Mouse (Mus musculus): ENCODE measurements at regions not wholly inside any gene's neighbourhood (a gene's known extent, or its start where the extent isn't known, plus 50 kb on each side); places are given as distances from the start of the nearest gene placed in this dataset.

- no peak for DNase-seq (ENCODE audit: low spot score in 2 of 2)
Measured at GRCm38 (mm10) chr15:56604266-56604665, 873.2 kb downstream of the Slc22a22 start.

DNA sequence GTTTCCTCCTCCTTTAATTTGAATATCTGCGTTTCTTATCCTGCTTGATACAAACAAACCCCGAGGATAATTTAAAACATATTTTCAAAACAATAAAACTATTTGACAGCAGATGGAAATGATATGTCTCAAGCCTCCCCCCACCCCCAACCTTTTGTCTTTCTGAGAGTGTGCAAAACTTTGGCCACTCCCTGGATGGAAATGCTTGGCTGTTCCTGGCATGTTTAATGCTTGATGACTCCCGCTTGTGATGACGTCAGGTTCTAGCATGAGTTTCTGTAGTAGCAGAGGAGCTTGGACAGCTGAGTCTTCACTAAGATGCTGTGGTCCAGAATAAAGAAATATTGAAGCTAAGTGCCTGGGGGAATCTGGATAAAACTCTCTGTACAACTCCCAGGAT, 884.8 kb downstream of the Slc22a22 start:
- DNase-seq (ENCODE audit: low spot score in 2 of 2): no peak

GRCm38 (mm10) chr15:56580745-56581515, 896.5 kb downstream of the Slc22a22 start:
- no peak for DNase-seq (ENCODE audit: low spot score in 2 of 2)

GRCm38 (mm10) chr15:56563192-56563591, 914.2 kb downstream of the Slc22a22 start:
- DNase-seq (ENCODE audit: low spot score in 2 of 2): no peak

DNA sequence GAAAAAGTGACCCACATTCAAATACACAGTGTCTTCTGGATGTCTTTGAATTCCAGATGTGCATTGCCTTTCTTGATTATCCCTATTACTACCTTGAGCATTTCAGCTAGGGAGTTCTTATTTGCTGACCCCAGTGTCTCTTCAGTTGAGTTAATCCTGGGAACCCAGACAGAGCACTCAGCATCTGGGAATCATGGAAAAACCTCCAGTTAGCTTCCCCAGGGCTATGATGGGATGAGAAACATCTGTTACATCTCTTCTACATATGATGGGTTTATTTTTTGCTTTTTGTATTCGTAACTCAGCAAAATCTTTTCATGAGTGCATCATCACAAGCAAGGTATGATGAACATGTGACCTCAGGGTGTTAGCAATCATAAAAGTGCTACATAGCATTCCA, 914.6 kb downstream of the Slc22a22 start:
- no peak for DNase-seq (ENCODE audit: low spot score in 2 of 2)

- DNase-seq (ENCODE audit: low spot score in 2 of 2): peak in 1 of 2 experiments; percentile 29
Measured at GRCm38 (mm10) chr15:56562143-56562542, 915.3 kb downstream of the Slc22a22 start.

DNA sequence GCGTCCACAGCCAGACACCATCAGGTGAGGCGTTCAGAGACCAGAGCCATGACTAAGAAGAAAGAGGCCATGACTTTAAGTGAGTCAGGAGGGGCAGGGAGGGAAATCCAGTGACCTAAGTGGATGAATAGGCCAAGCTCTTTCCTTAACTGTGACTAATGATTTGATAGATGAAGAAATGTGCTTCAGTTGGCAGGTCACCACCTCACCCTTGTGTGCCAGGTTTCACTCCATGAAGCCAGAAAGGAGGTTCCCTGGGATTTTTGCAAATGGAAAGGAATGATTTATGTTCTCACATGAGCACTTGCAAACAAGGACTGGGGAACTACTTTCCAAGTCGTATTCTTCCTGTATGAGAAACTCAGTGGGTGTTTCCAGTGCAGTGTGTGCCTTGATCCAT, 923.0 kb downstream of the Slc22a22 start:
- DNase-seq (ENCODE audit: low spot score in 2 of 2): no peak

DNA sequence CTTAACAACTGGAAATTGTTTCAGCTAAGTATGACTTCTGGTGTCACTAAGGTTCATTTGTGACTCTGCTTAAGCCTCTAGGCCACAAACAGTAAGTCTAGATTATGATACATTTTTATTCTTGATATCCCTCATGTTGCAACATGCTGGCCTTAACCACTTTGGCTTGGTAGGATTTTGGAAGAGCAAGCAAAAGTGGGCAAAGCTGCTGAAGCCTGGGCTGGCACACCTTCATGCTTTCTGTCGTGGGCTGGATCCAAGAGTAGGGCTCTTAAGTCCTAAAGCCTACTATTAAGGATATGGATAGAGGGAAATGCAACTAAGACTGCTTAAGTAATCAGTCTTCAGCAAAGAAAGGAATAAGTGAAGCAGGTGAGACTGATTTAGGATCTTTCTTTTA, 923.6 kb downstream of the Slc22a22 start:
- DNase-seq (ENCODE audit: low spot score in 2 of 2): no peak

- DNase-seq (ENCODE audit: low spot score in 2 of 2): no peak
Measured at GRCm38 (mm10) chr15:56531529-56531928, 945.9 kb downstream of the Slc22a22 start.

DNA sequence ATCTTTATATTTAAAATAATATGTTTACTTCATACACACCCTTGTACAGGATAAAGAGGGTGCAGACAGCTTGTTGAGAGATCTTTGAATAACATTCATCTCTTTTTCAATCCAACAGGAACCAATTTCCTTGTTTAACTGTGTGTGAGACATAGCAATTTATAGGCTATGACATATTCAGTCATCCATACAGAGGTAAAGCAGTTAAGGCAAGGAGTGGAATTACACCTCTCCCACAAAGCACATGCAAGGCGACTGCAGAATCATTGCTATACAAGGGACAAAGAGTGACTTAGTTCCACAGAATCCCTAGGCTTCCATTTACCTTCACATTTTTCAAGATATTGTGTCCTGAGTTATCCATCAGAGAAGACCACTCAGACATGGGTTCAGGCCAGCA, 959.0 kb downstream of the Slc22a22 start:
- DNase-seq (ENCODE audit: low spot score in 2 of 2): no peak

GRCm38 (mm10) chr15:56516095-56516494, 961.3 kb downstream of the Slc22a22 start:
- DNase-seq (ENCODE audit: low spot score in 2 of 2): no peak

GRCm38 (mm10) chr15:56498774-56499173, 978.7 kb downstream of the Slc22a22 start:
- DNase-seq (ENCODE audit: low spot score in 2 of 2): no peak

GRCm38 (mm10) chr15:56497757-56498156, 979.7 kb downstream of the Slc22a22 start:
- no peak for DNase-seq (ENCODE audit: low spot score in 2 of 2)

DNA sequence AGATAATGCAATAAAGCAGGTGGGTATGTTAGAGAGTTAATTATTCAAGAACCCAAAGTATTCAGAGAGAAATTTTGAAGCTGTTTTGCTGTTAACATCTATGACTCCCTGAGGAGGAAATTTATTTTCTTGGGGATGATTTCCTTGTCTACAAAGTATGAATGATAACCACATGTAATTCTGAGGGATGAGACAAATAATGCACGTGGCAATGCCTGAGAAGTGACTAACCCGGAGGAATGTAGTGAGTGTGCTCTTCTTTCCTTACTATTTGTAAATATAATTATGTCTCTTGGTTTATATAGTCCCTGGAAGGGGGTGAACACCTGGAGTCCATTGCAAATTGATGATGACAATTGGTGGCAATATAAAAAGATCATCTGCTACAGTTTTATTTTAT, 981.1 kb downstream of the Slc22a22 start:
- no peak for DNase-seq (ENCODE audit: low spot score in 2 of 2)

GRCm38 (mm10) chr15:56485931-56486330, 991.5 kb downstream of the Slc22a22 start:
- no peak for DNase-seq (ENCODE audit: low spot score in 2 of 2)

DNA sequence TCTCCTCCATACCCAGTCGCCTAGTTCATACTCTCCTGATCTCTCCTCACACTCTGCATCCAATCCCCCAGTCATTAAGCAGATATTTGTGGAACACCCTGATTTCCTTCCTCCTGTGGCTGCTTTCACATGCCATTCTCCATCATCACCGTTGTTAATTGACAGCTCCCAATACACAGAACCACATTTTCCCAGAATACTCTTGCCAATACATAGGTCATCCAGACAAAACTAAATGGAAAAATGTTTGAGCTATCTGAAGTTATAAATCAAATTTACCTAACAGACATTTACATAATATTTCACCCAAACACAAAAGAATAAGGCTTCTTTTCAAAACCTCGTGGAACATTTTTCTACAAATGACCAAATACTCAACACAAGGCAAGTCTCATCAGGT, 992.7 kb downstream of the Slc22a22 start:
- no peak for DNase-seq (ENCODE audit: low spot score in 2 of 2)

GRCm38 (mm10) chr15:56479682-56480081, 997.7 kb downstream of the Slc22a22 start:
- no peak for DNase-seq (ENCODE audit: low spot score in 2 of 2)

DNA sequence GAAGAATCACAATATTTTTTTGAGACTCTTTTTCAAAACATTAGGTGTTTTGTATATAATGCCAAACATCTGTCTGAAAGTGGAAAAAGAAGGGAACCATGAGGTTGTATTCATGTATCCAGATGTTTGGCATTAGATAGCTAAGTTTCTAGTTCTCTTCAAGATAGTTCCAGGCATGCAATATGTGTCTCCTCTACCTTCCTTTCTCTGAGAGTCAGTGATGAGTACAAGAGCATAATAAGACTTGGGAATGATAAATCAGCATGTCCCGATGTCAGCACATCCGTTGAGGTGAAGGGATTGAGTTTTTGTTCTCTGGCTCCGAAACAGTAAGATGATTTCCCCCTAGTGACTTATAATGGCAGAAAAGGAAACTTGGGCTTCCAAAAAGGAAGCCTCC, 998.4 kb downstream of the Slc22a22 start:
- no peak for DNase-seq (ENCODE audit: low spot score in 2 of 2)

GRCm38 (mm10) chr15:56473679-56474078, 1003.7 kb downstream of the Slc22a22 start:
- DNase-seq (ENCODE audit: low spot score in 2 of 2): no peak

GRCm38 (mm10) chr15:56451881-56452280, 1025.5 kb downstream of the Slc22a22 start:
- peak; percentile 1 to 30 for DNase-seq (ENCODE audit: low spot score in 2 of 2)

DNA sequence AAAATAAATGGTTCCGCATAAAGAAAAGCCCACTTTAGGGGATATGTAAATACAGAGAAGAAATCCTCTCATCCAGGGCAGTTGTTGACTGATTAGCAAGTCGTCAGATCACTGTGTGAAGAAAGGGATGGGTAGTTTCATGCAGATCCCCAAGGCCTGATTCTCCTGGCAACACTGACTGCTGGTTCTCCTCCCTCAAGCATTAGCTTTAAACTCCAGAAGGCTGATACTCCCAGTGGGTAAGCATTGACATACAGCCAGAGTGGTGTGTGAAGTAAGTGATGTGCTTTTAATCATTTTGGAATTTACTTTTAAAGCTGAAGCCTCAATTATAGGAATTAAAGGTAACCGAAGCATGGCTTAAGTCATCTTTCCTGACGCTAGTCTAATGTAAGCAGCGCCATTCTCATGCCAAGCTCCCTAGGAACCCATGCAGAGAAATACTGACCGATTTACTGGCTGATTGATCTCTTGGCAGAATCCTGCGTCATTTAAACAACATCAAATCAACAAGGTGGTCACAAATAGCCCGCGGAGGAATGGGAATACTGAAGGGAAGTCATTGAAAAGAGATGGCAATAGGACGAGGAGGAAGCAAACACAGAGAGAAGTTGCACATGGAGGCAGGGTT, 1029.3 kb downstream of the Slc22a22 start:
- no peak for DNase-seq (ENCODE audit: low spot score in 2 of 2)

DNA sequence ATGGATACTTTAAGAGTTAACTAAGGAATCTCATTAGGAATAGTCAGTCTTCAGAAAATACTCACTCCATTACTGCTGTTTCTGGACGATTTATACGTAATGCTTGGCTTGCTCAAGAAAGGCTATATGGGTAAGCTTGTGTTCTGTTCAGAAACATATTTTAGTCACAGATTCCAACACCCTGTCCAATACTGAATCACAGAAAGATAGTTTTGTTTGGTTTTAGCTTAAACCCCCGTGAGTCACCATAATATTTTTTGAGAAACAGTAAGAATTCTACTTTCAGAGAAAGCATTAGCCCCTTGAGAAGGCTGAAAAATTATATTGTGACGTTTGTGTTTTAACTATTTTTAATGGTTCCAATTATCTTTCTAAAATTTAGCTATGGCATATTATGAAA, 1037.3 kb downstream of the Slc22a22 start:
- no peak for DNase-seq (ENCODE audit: low spot score in 2 of 2)

DNA sequence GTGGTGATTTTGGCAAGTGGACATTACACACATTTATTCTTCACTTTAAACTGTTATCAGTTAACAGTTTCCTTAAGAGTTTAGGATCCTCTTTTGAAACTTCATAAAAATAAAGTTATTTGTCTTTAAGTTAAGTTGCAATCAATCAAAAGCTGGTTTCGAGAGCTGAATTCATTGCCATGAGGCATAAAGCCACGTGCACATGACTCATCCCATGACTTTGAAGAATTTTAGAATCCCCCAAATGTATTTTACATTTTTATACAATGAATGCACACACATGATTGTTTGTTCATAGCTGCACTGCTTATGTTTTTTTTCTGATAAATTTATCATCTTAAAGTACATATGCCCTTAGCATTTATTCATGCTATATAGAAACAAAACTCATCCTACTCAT, 1039.1 kb downstream of the Slc22a22 start:
- no peak for DNase-seq (ENCODE audit: low spot score in 2 of 2)
